Mouse (Mus musculus) gastrocnemius, postnatal 10 days (tissue): ENCODE measurements around the gene Rcbtb2. TPM values are rescaled to one million over a fixed set of nuclear protein-coding genes. Genes with fewer than 3 reads are reported as not detected.

Source experiments
- DNase-seq: peaks from one replicate; pipeline ENCODE4 v3.0.0; 2021; ENCODE audit warnings: mixed read lengths
- total RNA-seq, 2 experiments: library from RNA; stranded (reverse); gene quantifications; 2 replicates each; pipeline ENCODE4 v1.2.3; 2021

Gene Rcbtb2
- total RNA-seq, 2 experiments from 2014 or later, result 26.1 to 28.9 TPM

DNA sequence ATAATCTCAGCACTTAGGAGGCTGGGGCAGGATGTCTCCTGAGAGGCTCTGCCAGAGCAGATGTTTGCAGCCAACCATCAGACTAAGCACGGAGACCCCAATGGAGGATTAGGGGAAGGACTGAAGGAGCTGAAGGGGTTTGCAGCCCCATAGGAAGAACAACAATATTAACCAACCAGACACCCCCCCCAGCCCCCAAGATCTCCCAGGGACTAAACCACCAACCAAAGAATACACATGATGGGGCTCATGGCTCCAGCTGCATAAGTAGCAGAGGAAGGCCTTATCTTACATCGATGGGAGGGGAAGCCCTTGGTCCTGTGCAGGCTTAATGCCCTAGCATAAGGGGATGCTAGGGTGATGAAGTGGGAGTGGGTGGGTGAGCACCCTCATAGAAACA, 6.5 kb upstream of the Rcbtb2 start:
- DNase-seq, result no peak

DNA sequence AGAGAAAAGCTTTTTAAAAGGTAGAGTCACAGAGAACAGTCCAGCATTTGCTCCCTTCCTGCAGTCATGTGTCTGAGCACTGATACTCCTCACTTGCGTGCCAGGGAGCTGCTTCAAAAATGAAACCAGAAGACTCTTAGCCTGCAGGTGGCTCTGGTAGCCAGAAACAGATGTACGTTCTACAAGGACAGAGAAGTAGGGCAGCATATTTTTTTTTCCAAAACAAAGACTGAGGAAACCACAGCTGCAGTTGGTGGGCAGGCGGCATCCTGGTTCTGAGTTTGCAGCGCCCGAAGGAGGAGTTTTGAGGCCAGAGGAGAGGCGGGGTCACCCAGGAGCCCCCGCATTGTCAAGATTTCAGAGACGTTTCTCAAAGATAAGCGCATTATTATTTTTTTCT, 5.9 kb upstream of the Rcbtb2 start:
- peak; percentile 11 for DNase-seq

DNA sequence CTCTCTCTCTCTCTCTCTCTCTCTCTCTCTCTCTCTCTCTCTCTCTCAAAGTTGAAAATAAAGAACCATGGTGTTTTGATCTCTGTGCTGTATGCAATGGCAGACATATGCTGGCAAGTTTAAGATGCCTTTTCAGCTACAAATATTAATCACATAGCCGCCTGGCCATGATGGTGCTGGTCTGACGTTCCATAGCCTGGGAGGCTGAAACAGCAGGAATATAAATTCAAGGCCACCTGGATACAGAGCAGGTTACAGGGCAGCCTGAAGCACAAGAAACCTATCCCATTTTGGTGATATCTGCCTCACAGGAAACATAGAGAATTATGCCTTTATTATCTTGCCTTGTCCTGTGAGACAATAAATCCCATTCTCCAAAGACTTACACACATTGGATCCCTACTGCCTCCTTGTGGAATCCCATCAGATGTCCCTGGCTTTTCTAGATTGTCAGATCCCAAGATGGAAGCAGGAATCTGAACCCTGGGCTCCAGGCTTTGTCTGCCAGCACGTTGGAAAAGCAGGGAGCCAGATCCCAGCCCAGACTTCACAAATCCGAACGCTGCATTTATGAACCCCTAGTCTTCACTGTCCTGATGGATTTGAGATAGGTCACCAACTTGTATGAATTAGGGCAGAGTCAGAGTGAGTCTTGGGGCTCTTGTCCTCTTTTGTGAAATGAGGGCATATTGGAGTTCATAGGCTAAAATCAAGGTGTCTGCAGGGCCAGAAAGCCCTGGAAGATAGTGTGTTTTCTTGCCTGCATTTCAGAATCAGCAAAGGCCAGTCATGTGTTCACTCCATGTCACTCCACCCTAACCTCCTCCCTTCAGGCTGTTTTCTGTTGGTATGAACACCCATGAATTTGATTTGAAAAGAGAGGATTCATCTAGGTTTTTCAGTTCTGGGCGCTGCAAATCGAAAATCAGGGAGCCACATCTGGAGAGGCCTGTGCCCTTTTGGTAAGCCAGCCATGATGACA, 5.1 kb upstream of the Rcbtb2 start:
- DNase-seq, result no peak

DNA sequence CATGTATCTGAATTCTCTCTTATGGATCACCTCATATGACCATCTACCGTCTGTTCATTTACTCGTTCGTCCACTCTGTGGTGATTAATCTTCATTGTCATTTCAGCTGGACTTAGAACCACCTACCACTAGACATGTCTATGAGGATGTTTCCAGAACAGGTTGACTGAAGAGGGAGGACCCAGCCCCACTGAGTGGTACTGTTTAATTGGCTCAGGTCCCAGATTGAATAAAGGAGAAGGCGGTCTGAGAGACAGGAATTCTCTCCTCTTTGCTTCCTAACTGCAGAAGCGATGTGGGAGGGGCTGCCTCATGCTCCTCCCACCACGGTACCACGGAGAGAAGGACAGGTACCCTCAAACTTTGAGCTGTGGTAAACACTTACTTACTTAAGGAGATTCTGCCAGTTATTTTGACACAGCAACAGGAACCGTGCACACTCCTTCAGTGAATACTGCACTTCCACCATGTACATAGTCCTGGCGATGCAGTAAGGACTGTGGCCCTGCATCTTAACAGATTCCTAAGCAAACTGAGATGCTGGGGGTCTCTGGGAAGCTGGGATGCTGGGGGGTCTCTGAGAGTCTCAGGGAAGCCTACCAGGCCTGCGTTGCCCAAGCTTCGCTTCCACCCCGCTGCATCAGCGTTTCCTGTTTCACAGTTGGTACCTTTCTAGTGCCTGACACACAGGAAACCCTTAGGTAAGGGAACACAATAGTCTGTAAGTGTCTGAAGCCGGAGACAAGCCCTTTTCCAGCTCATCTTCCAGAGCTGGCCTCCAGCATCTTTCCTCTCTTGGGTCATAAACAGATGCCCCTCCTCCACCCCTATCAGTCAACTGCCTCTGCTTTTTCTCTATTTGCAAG, 4.1 kb upstream of the Rcbtb2 start:
- DNase-seq, result no peak

DNA sequence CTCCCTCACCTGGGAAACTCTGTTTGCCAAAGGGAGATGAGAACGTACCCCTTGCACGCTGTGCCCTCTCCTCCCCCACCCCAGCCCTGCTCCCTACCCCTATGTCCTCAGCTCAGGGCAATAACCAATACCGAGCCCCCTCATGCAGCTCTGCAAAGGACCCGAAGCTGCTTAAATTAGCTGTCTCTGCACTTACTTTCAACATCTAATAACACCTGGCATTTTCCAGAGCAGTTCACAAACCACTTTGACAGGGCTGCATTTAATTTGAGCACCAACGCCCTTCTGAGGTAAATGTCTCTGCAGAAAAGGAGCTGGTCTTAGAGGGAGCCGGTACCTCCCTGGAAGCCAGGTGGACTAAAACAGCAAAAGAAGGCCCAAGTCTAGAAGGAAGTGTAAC, 3.4 kb upstream of the Rcbtb2 start:
- no peak for DNase-seq

DNA sequence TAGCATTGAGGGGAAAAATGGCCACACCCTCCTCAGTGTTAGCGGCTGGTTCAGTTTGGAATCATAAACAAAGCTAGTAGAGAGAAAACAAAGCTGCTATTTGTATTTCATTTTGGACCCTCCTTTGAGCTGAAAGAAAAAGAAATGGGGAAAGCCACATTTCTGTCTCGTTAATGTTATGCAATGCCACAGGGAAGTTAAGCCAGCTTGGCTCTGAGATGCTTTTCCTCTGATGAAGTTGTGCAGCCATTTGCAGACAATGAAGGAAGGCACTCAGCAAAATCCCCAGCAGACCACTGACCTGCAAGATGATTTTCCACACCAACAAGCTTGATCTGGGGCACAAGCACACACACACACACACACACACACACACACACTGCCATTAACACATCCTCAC, 2.9 kb upstream of the Rcbtb2 start:
- no peak for DNase-seq

DNA sequence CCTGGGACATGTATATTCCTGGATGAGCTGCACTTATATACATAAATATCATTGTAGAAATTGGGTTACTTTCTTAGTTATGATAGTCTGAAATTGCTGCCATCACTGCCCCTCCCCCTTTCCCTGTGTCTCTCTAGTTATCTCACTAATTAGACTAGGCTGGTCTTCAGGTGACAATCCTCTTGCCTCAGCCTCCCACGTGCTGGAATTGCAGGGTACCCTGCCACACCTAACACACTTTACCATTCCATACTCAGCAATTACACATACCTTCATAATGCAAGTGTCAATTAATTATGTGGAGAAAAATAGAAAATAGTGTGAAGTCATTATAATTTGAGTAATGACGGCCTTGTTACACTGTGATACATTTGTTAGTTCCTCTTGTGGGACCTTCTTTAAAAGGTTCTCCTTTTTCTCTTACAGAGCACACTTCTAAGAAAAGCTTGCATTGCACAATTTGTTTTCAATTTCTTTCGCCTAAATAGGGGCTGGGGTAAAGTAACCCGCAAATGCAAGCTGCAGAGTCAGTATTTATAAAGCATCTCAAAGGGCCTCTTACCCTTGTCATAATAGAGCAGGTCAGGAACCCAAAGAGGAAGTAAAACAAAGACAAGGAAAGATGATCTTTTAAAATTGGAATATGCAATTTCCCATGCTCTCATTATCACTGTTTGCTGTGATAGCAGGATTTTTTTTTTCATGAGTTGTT, 470 bp upstream of the Rcbtb2 start:
- no peak for DNase-seq

DNA sequence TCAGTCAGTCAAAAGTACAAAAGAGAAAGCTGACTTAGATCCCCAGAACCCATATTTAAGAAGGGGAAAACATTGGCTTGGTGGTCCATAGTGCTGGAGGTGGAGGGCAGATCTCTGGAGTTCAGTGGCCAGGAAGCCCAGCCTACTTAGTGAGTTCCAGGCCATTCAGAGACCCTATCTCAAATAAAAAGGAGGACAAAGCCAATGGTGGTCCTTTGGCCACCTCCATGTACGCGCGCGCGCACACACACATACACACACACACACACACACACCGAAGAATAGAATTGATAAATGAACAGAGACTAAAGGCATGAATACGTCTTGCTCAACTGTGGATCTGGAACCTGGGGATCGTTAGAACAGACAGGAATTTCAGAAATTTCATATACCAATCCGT, 544 bp downstream of the Rcbtb2 start:
- DNase-seq, result no peak

DNA sequence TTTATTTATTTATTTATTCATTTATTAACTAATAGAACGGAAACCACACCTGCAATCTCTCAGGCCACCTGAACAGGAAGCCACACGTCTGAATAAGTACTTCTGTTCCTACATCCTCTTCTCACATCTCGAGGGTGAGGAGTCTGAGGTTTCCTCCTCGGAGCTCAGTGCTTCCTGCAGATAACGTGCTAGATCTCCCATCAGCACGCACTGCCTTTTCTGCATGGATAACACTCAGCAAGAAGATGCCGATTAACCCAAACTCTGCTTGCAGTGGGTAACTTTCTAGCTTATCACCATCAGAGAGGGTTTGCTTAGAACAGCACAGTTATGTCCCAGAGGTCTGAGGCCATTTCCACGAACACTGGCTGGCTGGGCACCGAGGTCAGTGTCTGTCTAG, 949 bp downstream of the Rcbtb2 start:
- DNase-seq, result no peak

DNA sequence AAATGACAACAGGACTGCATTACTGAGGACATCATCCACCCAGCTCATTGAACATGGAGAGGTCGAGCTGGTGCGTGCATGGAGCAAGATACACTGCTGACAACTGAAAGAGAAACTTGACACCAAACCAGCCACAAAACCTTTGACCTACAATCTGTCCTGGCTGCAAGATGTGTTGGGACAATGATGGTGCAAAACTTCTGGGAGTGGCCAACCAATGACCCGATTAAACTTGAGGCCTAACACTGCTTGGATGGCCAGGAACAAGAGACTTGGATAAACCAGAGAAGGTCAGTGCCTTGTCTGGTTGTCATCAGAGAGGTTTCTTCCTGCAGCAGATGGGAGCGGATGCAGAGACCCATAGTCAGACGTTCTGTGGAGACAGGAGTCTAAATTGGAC, 7.7 kb downstream of the Rcbtb2 start:
- no peak for DNase-seq

DNA sequence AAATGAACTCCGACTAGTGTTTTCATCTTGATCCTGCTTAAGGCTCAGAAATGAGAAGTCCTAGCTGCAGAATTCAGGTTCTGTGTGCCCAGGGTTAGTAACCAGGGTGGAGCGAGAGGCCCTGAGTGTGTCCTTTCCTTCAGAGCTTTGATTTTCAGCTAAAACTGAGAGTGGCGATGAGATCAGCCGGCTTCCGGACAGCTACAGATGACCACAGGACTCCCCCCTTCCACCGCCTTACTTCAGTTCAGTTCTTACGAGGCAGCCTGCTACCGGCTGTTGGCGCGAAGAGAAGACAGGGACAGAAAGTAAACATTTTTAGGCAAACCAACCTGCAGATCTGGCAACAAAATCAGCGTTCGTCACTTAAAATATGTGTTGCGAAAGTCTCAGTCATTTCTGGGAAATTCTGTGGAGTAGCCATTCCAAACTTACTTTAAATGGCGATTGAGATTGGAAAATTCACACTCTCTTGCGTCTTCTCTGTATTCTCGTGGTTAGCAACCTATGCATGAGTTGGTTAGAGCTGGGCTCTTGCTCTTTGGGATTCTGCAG, 9.1 kb downstream of the Rcbtb2 start:
- no peak for DNase-seq

DNA sequence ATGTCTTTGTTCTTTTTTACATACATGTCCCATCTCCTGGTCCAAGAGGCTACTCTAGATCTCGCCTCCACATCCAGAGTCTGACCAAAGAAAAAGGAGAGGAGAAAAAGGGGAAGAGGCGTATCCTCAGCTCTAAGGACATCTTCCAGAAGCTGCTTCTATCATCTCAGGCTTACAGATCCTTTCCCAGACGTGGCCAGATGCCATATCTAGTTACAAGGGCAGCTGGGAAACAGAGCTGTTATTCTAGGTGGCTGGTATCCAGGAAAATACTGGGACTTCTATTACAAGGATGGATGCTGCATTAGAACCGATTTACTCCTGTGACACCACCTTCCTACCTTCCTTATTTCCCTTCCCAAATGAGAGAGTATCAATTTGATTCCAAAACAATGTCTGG, 9.9 kb downstream of the Rcbtb2 start:
- DNase-seq, result no peak

DNA sequence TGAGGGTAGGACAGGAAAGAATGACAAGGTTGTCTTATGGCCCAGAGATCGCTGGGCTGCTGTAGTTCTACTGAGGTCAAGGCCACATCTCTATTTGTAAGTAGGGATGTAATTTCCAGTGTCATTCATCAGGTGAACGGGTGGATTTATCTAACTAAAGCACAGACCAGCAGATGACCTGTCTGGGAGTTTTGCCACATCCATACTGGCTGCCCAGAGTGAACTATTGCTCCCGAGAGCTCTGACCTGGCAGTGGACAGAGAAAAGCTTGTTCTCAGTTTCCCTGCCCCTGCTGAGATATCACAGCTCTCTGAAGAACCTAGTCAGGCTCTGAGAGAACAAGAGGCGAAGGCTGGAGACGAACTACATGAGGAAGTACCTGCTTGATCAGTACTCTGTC, 14.4 kb downstream of the Rcbtb2 start:
- no peak for DNase-seq

DNA sequence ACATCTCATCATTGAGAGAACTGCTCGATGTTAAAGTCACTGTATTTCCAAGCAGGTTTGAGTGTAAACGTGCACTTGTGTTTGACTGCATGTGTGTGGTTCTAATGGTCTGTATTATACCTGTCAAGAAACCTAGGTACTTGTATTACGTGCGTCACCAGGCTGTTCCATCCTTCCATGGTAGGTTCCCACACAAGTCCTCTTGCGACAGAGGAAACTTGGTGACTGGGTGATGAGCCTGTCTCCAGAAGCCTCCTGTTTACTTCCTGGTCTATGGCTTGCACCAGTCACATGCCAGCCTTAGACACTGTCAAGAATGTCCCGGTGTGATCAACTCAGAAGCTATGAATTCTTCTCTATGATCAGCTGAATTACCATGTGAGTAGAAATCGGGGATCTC, 15.6 kb downstream of the Rcbtb2 start:
- DNase-seq, result no peak

DNA sequence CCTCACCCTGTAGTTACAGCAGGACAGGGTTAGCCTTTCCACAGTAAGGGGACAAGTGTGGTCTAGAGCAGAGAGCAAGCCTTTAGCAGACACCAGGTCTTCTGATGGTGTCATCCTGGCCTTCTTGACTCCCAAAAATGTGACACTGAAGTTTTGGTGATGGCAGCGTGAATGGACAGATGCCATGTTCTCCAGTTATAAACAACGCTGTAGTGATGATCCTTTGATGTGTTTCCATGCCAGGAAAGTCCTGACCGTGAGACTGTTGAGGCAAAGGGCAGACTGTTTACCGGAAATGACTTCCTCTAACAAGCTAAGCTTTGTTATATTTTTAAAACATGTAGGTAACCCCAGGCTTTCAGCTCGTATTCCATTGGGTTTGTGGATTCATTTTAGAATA, 17.0 kb downstream of the Rcbtb2 start:
- DNase-seq, result no peak

DNA sequence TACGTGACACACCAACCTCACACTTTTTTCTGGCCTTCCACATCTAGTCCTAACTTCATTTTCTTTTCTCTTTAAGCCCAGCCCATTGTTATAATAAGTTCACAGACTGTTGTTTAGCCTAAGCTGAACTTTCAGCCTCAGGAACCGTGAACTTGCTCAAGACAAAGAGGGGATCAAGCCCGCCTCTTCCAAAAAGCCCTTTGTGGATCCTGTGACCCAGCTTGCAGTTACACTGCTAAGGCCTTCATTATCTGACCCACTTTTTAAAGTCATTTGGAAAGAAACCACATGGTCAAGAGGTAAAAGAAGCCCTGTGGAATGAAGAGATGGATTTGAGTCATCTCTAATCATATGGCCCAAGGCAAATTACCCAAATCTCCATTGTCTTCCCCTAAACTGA, 19.0 kb downstream of the Rcbtb2 start:
- DNase-seq, result no peak

DNA sequence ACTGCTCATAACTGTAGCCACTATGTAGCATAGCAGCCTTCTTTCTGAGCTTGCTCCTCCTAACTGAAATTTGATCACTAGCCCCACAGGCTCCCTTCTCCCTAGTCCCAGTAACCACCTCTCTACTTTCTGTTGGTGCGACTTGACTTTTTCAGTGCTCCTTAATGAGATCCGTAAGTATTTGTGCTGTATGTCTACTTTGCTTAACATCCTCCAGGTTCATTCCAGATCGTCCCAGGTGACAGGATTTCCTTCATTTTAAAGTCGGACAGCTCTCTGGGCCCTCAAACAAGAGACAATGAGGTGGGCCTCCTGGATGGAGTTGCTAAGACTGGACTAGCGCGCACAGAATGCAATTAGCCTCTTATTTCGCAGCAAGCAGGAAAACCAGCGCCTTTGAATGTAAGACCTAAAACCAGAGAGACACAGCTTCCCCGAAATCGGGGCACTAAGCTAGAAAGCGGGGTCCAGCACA, 19.6 kb downstream of the Rcbtb2 start:
- DNase-seq, result no peak

DNA sequence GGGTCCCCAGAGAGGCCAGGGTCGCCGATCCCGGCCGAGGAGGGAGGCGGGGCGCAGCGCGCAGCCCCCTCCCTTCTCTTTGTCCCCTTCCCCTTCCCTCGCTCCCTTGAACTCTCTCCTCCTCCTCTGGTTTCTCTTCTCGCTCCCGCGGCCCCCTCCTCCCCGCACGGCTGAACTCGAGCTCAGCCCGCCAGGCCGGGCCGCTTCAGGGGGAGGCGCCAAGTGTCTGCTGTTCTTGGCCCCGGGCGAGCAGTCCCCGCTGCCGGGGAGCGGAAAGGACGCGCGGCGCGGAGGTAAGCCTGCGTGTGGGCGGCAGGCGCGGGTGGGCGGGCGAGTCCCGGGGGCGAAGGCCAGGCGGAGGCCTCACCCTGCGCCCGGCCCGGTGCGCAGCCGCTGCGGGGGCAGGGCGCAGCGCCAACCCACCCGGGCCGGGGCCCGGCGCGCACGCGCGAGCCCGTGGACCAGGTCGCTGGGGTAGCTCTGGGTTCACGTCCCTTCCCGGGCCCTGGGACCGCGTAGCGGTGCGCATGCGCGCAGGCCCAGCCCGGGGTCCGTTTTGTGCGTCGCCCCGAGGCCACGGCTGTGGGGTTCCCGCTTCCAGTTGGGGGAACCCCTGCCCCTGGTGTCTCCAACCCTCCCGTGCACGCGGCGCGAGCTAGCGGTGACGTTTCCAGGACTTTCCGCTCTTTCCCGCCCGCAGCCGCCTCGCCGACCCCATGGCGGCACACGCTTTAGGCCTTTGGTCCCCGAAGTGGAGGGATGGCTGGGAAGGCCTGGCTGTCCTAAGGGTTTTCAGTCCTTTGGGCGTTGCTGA, 20.3 kb downstream of the Rcbtb2 start:
- DNase-seq, result peak; percentile 84

DNA sequence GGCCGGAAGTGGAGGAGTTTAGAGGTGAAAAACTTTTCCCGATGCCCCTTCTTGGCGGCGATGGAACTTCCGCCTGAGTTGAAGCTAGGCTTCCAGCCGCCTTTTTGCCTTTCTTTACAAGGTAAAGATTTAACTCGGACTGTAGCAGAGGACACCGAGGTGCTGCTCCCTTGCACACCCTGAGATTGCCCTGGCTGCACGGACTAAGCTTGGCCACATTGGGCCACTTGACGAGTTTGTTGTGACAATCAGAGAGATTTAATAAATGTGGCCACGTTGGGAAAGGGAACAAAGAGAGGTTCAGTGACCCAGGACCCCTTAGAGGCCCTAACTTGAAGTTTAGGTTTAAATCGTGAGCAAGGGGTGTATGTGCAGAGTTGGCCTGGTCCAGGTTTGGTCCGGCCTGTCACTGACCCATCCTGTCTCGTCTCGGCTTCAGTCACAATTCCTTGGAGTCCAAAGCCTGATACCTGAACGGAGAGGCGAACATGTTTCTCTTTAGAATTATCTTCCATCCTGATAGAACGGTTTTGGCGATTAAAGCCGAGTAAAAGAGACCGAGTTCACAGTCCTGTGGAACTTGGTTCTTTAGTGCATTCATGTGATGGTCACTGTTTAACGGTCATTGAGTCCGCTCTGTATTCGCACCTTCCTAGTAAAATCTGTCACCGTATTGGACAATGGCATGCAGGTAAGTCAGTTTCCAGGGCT, 21.0 kb downstream of the Rcbtb2 start:
- DNase-seq, result no peak

DNA sequence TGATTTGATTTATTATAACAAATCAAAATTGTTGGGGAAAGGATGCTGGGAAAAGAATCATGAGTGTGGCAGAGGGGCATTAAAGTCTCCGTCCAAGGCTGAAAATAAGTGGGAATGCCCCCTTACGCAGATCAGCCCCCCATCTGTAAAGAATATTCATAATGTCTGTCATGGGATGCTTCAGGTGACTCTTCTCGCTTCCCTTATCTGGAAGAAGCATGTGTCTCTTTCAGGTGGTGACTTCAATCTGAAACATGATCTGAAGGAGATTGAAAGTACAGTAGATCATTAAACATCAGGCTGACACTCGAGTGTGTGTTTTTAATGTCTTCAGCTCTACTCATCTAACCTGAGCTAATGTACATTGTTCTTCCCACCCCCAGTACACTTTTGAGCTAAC, 22.7 kb downstream of the Rcbtb2 start:
- no peak for DNase-seq

DNA sequence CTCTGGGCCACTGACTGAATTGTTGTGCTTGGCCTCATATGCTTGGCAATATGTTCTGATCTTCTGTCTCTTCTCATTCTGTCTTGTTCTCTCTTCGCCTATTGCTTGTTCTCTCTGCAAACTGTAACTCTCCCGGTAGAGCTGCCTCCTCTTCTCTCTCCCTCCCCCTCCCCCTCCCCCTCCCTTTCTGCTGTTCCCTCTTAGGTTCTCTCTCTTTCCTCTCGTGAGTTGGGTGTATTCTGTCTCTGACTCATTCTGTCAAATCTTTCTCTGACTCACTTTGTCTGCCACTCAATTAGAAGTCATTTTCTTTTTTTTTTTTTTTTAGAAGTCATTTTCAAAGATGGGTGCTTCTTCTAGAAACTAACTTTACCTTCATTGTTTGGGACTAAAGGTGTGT, 23.9 kb downstream of the Rcbtb2 start:
- no peak for DNase-seq
